Mouse (Mus musculus) cortical plate, adult 2 months (tissue): ENCODE data around the gene Igf2bp2. TPM values are rescaled to one million over a fixed set of nuclear protein-coding genes. Genes with fewer than 3 reads are reported as not detected.

Experiments used
- H3K27ac ChIP-seq: fragments of 200-500 bp; 2 replicates; pipeline ENCODE4 v1.5.1; 2012; ENCODE audit warnings: low read length, control low read depth, inconsistent platforms; ENCODE audit not compliant: insufficient read depth
- H3K4me1 ChIP-seq: fragments of 200-500 bp; 2 replicates; pipeline ENCODE4 v1.6.1; 2011; ENCODE audit warnings: low read length; ENCODE audit not compliant: control insufficient read depth, insufficient read depth
- H3K4me3 ChIP-seq: fragments of 200-500 bp; 2 replicates; pipeline ENCODE4 v1.5.1; 2011; ENCODE audit warnings: mild to moderate bottlenecking, low read length, control low read depth; ENCODE audit not compliant: insufficient read depth
- CTCF ChIP-seq: fragments of 200-500 bp; IDR thresholded peaks from 2 replicates; pipeline ENCODE4 v1.5.1; 2011; ENCODE audit warnings: mild to moderate bottlenecking, control low read depth, low read length; ENCODE audit not compliant: insufficient read depth; ENCODE audit errors: extremely low read depth
- POLR2A ChIP-seq: fragments of 200-500 bp; IDR thresholded peaks from 2 replicates; pipeline ENCODE4 v1.6.1; 2011; ENCODE audit warnings: mild to moderate bottlenecking, low read length, control low read depth; ENCODE audit not compliant: insufficient read depth; ENCODE audit errors: extremely low read depth
- polyA plus RNA-seq: library from polyadenylated mRNA; depleted of rRNA; stranded (reverse); fragments of >200 nt; gene quantifications from 2 replicates; pipeline ENCODE4 v1.2.3, GENCODE M21; 2012

Igf2bp2 gene
- polyA plus RNA-seq, 1 experiment, result 0.79 TPM

DNA sequence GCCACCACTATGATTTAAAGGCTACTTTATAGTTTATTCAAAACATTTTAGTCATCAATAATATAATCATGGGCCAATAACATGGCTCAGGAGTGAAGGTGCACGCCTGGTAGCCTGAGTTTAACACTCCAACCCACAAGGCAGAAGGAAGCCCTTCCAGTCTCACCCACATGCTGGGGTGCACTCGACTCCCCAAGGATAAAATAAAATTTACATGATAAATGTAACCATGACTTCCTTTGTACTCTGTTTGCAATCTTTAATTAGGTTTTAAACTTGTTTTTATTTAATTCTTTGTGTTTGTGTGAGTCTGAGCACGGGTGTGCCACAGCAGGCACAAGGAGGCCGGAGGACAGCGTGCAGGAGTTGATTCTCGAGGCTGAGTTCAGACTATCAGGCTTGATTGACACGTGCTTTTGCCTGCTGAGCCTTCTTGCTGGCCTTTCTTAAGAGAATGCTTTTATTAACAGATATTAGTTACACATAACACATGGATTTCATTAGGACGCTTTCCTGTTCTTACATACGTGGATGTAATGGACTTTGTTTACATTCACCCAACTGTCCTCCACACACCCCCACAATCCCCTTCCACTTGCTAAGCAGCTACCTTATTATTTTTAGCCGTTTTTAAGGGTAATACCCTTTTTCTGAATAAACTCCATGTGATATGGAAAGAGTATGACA is 13.3 kb downstream of the Igf2bp2 start:
- TF ChIP-seq POLR2A (no peak), CTCF (no peak)
- no peaks in the 10 kb centered on the region for H3K4me1 ChIP-seq
- H3K27ac ChIP-seq, result no peak overlapping the region
- no peak overlapping the region for H3K4me3 ChIP-seq

DNA sequence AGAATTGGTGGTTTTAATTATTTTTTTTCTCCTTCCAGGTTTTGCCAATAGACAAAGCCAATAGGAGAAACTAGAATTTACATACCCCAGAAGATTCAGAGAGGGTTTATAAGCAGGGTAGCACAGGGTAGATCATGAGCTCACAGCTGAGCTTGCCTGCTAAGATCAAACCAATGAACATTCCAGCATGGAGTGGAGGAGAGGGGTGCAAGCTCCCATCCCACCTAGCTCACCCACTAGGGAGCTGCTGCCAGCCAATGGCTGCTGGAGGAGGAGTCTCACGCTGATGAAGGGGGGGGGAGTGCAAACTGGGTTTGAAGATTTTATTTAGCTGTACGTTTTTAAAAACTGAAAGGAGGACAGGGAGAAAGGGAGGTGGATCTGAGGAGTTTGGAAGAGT is 14.0 kb downstream of the Igf2bp2 start:
- Histone ChIP-seq H3K4me3 (no peak overlapping the region), H3K27ac (no peak overlapping the region), H3K4me1 (no peaks in the 10 kb centered on the region)
- TF ChIP-seq CTCF, result no peak
- TF ChIP-seq POLR2A, result no peak

DNA sequence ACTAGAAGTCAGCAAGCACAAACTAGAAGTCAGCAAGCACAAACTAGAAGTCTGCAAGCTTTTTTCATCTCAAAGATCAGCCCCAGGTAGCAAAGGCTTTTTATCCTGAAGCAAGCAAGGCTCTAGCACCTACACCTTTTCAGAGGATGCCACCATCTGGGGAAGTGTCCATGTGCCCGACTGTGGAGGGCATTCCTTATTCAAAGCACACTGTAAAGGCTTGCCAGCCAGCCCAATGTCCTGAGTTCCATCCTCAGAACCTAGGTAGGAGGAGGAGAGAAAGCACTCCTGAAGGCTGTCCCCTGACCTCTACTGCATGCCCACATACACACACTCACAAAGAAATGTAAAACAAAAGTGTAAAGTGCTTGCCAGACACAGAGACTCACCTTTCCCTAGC is 16.0 kb downstream of the Igf2bp2 start:
- no peak overlapping the region for H3K27ac ChIP-seq
- no peak overlapping the region for H3K4me3 ChIP-seq
- no peaks in the 10 kb centered on the region for H3K4me1 ChIP-seq
- TF ChIP-seq CTCF (no peak), POLR2A (no peak)

DNA sequence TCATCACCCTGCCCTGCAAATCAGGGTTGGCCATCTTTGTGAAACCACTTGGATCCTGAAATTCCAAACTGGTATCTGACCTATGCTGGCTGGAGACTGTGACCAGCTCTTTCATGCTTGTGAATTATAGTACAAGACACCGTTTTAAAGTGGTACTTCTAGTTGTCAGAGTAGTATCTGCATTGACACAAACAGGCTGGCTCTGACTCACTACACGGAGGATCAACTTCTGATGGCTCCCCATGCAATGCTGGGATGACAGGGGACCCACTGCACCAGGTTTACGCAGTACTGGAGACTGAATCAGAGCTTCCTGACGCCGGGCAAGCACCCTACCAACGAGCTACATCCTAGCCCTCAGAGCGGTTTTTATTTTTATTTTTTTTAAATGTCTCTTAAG is 17.0 kb downstream of the Igf2bp2 start:
- TF ChIP-seq CTCF, result no peak
- no peak for TF ChIP-seq POLR2A
- H3K27ac ChIP-seq, result no peak overlapping the region
- no peaks in the 10 kb centered on the region for H3K4me1 ChIP-seq
- H3K4me3 ChIP-seq, result no peak overlapping the region

DNA sequence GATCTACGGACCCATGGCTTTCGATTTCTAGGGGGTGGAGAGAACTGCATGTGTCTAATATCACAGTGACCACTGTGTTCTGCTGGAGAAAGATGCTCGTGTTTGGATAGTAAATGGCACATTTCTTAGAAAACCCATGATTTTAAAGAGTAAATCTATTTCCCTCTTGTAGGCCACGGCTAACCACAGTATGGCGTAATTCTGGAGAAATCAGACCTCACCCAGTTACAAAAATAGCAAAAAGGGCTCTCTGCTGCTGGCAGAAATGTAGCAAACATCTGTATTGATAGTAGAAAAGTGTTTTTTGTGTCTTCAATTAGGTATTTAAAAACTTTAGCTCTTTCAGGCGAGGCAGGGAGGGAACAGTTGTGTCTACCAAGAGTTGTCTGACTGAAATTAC is 18.6 kb downstream of the Igf2bp2 start:
- no peaks in the 10 kb centered on the region for H3K4me1 ChIP-seq
- H3K4me3 ChIP-seq, result no peak overlapping the region
- TF ChIP-seq POLR2A (no peak), CTCF (no peak)
- H3K27ac ChIP-seq, result no peak overlapping the region

DNA sequence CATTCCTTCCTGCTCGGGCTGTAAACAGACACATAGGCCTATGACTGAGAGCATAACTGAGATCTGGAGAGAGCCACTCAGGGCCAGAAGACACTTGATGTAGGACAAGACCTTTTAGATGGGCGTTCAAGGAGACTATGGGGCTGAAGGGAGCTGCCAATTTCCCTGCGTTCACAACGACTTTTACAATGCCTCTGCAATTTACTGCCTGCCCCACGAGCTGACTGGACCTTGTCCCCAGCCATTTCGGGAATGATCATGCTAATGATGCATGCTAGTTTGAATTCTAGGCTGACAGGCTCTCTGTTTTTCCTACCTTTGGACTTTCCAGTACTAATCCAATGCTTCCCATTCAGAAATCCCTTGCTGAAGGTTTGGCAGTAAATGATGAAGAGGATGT is 22.2 kb downstream of the Igf2bp2 start:
- no peaks in the 10 kb centered on the region for H3K4me1 ChIP-seq
- H3K27ac ChIP-seq, result no peak overlapping the region
- H3K4me3 ChIP-seq, result no peak overlapping the region
- no peak for TF ChIP-seq POLR2A
- no peak for TF ChIP-seq CTCF

DNA sequence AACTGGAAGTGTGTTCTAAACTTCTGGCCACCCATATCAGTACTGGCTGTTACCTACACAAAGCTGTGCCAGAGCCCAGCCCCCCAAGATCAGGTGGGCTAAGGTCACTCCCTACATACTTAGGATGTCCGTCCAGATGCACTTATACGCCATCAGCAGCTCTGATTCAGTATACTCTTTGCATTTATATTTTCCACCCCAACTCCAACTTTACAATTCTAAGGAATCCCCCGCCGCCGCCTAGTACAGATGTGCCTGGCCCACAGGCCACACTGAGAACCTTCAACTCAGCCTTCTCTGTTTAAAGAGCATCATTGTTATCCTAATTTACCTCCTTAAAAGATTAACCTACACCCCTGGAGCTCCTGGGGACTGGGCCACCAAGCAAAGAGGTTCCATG is 23.3 kb downstream of the Igf2bp2 start:
- H3K4me3 ChIP-seq, result no peak overlapping the region
- no peak overlapping the region for H3K27ac ChIP-seq
- TF ChIP-seq CTCF (no peak), POLR2A (no peak)
- H3K4me1 ChIP-seq, result no peaks in the 10 kb centered on the region

DNA sequence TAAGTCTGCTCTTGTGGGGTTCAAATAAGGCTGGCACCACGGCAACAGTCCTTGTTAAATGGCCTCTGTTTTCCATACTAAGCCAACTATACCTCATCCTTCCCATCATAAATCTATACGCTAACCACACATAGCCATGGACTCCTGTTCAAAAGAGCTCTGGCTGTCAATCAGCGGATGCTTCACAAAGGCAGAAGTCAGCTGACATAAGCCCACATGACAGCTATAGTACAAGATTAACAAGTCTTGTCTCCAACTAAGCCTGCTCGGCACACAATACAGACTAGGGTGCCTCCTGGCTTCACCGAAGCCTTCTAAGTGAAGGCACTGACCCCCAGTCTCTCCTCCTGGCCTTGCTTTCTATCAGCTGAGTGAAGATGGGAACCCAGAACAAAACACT is 26.9 kb downstream of the Igf2bp2 start:
- no peak overlapping the region for H3K27ac ChIP-seq
- no peak for TF ChIP-seq CTCF
- no peak for TF ChIP-seq POLR2A
- no peaks in the 10 kb centered on the region for H3K4me1 ChIP-seq
- no peak overlapping the region for H3K4me3 ChIP-seq

DNA sequence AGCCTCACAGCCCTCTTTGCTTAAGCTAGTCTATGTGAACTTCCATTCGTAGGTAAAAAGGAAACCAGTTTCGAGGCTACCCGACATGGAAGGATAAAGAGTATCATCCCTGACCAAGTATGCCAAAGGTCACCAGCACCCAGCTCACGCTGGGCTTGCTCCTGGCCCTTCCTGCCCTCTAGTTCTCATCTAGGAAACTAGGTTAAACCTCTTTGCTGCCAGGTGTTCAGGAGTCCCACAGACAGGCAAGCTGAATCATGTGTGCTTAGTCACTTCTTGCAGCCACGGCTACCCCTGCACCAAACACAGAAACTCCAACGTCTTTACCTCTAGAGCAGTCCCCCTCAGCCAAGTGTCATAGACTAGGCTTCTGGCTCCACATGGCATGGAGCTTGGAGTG is 31.8 kb downstream of the Igf2bp2 start:
- TF ChIP-seq POLR2A (no peak), CTCF (no peak)
- Histone ChIP-seq H3K4me1 (no peaks in the 10 kb centered on the region), H3K4me3 (no peak overlapping the region), H3K27ac (no peak overlapping the region)

DNA sequence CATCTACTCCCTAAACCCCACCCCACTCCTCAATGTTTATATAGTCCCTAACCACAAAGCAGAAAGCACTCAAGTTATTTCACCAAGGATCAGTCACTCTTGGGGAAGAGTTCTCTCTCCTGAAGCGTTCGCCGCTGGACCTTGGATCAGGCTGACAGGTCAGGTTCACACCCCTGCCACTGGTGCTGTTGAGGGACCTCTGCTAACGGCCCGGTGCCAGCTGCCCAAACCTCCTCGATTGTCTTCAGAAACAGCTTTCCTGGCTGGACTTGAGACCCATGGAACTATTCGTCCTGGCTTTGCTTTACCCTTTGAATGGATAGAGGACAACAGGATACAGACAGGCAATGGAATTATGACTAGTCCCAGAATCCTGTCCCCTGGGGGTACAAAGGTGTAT is 33.6 kb downstream of the Igf2bp2 start:
- Histone ChIP-seq H3K27ac (no peak overlapping the region), H3K4me3 (no peak overlapping the region), H3K4me1 (no peaks in the 10 kb centered on the region)
- TF ChIP-seq CTCF (no peak), POLR2A (no peak)
